Comparison of ENCODE assay signal across 8 mouse cellular contexts in genomic region chr12:109446236-109446941, GRCm38 (mm10). TPM values are rescaled to one million over a fixed set of nuclear protein-coding genes. Genes with fewer than 3 reads are reported as not detected.
DNase-seq lines count a peak whose midpoint lies in the region; ATAC-seq lines count a peak whose summit lies in the region.

No protein-coding gene starts in this region.

- peak overlapping the region; percentile 8; the same call in 1 of the 2 replicates for H3K4me3 ChIP-seq in heart, embryonic 11.5 days (ENCODE audit: low read depth, low read length)

- peaks cover 28% of the 10 kb centered on the region for H3K4me1 ChIP-seq in heart, embryonic 11.5 days (ENCODE audit: control insufficient read depth, insufficient read depth, low read length)

- no peak for DNase-seq in heart, postnatal 14 days
- DNase-seq in Muller cell, postnatal 12 days (ENCODE audit: inconsistent ontology term): peak; percentile 40
- peak; percentile 23 for DNase-seq in lung, postnatal 10 days
- no peak for DNase-seq in gastrocnemius, adult 8-10 months (ENCODE audit: low spot score in 2 of 2)
- DNase-seq in cerebellum, postnatal 4 days (ENCODE audit: low spot score in 2 of 2): no peak
- DNase-seq in cerebellum, adult 18-20 months: no peak

- H3K4me2 ChIP-seq in heart, embryonic 11.5 days: peak overlapping the region; percentile 50

- H3K9ac ChIP-seq in heart, embryonic 11.5 days (ENCODE audit: low read depth, low read length): no peak overlapping the region

- no peaks in the 10 kb centered on the region for H3K36me3 ChIP-seq in heart, embryonic 11.5 days (ENCODE audit: control insufficient read depth, insufficient read depth, low read length)

- no peak overlapping the region for H3K27ac ChIP-seq in heart, embryonic 11.5 days (ENCODE audit: low read depth, low read length)

- intact Hi-C loops in heart, postnatal 14 days (cut with DNase I): no loop called here

- 11% methylated on average over 18 of the region's 18 CpGs for WGBS in heart, embryonic 11.5 days (ENCODE audit: insufficient replicate concordance)

- peaks cover 27% of the 10 kb centered on the region for H3K27me3 ChIP-seq in heart, embryonic 11.5 days (ENCODE audit: control insufficient read depth, insufficient read depth, low read length)

- no peaks in the 10 kb centered on the region for H3K9me3 ChIP-seq in heart, embryonic 11.5 days (replicated peaks; ENCODE audit: control insufficient read depth, low read length)

- ATAC-seq in heart, embryonic 11.5 days (replicated peaks; ENCODE audit: insufficient number of reproducible peaks, low FRiP score, low TSS enrichment): no peak
- ATAC-seq in granulocyte monocyte progenitor cell, adult 5-6 weeks (replicated peaks; ENCODE audit: poor library complexity, severe bottlenecking): peak; percentile 27; the same call in 1 of the 2 replicates

RNA-seq across cellular contexts. Expression of gene Dlk1, which starts 6.2 kb away (rescaled TPM):
- 54.8 and 67.1 TPM in 2 replicates for polyA plus RNA-seq in heart, embryonic 11.5 days (2014; fragmentation: Nextera tagmentation; extraction: Ambion mirVana)
- 1 to 10 TPM; 2.7 to 3.1 TPM for total RNA-seq in heart, postnatal 14 days (2021)
- not detected in 2 replicates for total RNA-seq in granulocyte monocyte progenitor cell, adult 5-6 weeks (2014; fragmentation: Nextera tagmentation)
- total RNA-seq in granulocyte monocyte progenitor cell, adult 5-6 weeks (2017): not detected in 2 replicates
- 1 to 10 TPM in 2 of 4 experiments, under 1 TPM in 2; 0.56 to 1.9 (median 0.95) TPM for total RNA-seq in gastrocnemius, adult 8-10 months (2022)

Comparison
In these comparisons a context has a peak if more than half of its experiments do, and no peak if none do; other contexts are left out.
1. DNase-seq: peak in Muller cell, postnatal 12 days (single experiment) and lung, postnatal 10 days (single experiment); none in heart, postnatal 14 days (0 of 2), gastrocnemius, adult 8-10 months (0 of 2), cerebellum, postnatal 4 days (0 of 2) and cerebellum, adult 18-20 months (0 of 2).